Mouse (Mus musculus) olfactory bulb, adult 2 months (tissue): ENCODE measurements at regions not wholly inside any gene's neighbourhood (a gene's known extent, or its start where the extent isn't known, plus 50 kb on each side); places are given as distances from the start of the nearest gene placed in this dataset.

Experiments used
- H3K27ac ChIP-seq: fragments of 200-500 bp; 2 replicates; pipeline ENCODE4 v1.5.1; 2012; ENCODE audit warnings: low read depth, low read length; ENCODE audit not compliant: insufficient read depth
- H3K4me1 ChIP-seq: fragments of 200-500 bp; 2 replicates; pipeline ENCODE4 v1.6.1; 2012; ENCODE audit warnings: low read length; ENCODE audit not compliant: control insufficient read depth, insufficient read depth
- H3K4me3 ChIP-seq: fragments of 200-500 bp; 2 replicates; pipeline ENCODE4 v1.5.1; 2012; ENCODE audit warnings: mild to moderate bottlenecking, low read depth, low read length, moderate library complexity; ENCODE audit not compliant: insufficient read depth
- CTCF ChIP-seq: fragments of 200-500 bp; IDR thresholded peaks from 2 replicates; pipeline ENCODE4 v1.5.1; 2012; ENCODE audit warnings: low read depth, mild to moderate bottlenecking, low read length, moderate library complexity; ENCODE audit not compliant: insufficient read depth
- POLR2A ChIP-seq: fragments of 200-500 bp; IDR thresholded peaks from 2 replicates; pipeline ENCODE4 v1.6.1; 2012; ENCODE audit warnings: mild to moderate bottlenecking, low read depth, low read length, moderate library complexity; ENCODE audit not compliant: insufficient read depth
- WGBS: fragments of 180-500 bp; shearing (Covaris S2); methylation state at CpG from one replicate; pipeline ENCODE4 v1.1.7; 2018; 5-methylcytosine and 5-hydroxymethylcytosine counted together

- Histone ChIP-seq H3K4me1 (no peaks in the 10 kb centered on the region), H3K27ac (no peak overlapping the region), H3K4me3 (no peak overlapping the region)
- WGBS, result 74% methylated on average over 7 of the region's 7 CpGs
- no peak for TF ChIP-seq POLR2A
- no peak for TF ChIP-seq CTCF
Measured at GRCm38 (mm10) chr17:59429189-59429588, 416.0 kb upstream of the Nudt12 start.

- TF ChIP-seq POLR2A (no peak), CTCF (no peak)
- Histone ChIP-seq H3K4me1 (no peaks in the 10 kb centered on the region), H3K4me3 (no peak overlapping the region), H3K27ac (no peak overlapping the region)
- WGBS, result 88% methylated on average over 14 of the region's 14 CpGs
Measured at GRCm38 (mm10) chr17:59421489-59421888, 408.3 kb upstream of the Nudt12 start.

- WGBS, result 93% methylated on average over 2 of the region's 2 CpGs
- TF ChIP-seq POLR2A (no peak), CTCF (no peak)
- Histone ChIP-seq H3K4me1 (no peaks in the 10 kb centered on the region), H3K27ac (no peak overlapping the region), H3K4me3 (no peak overlapping the region)
Measured at GRCm38 (mm10) chr17:59409315-59409714, 396.1 kb upstream of the Nudt12 start.

- TF ChIP-seq POLR2A, result no peak
- TF ChIP-seq CTCF, result no peak
- 87% methylated on average over 1 of the region's 1 CpGs for WGBS
- H3K4me3 ChIP-seq, result no peak overlapping the region
- no peak overlapping the region for H3K27ac ChIP-seq
- H3K4me1 ChIP-seq, result no peaks in the 10 kb centered on the region
Measured at GRCm38 (mm10) chr17:59404525-59404924, 391.4 kb upstream of the Nudt12 start.

GRCm38 (mm10) chr17:59397404-59397803 is 384.2 kb upstream of the Nudt12 start:
- Histone ChIP-seq H3K4me1 (no peaks in the 10 kb centered on the region), H3K27ac (no peak overlapping the region), H3K4me3 (no peak overlapping the region)
- WGBS, result 92% methylated on average over 3 of the region's 3 CpGs
- no peak for TF ChIP-seq POLR2A
- no peak for TF ChIP-seq CTCF

GRCm38 (mm10) chr17:59383107-59383438 is 369.9 kb upstream of the Nudt12 start:
- Histone ChIP-seq H3K27ac (no peak overlapping the region), H3K4me3 (no peak overlapping the region), H3K4me1 (no peaks in the 10 kb centered on the region)
- 82% methylated on average over 5 of the region's 5 CpGs for WGBS
- TF ChIP-seq POLR2A, result no peak
- no peak for TF ChIP-seq CTCF

GRCm38 (mm10) chr17:59382225-59383106 is 369.3 kb upstream of the Nudt12 start:
- no peak for TF ChIP-seq CTCF
- no peak for TF ChIP-seq POLR2A
- Histone ChIP-seq H3K27ac (no peak overlapping the region), H3K4me3 (no peak overlapping the region), H3K4me1 (no peaks in the 10 kb centered on the region)
- 55% methylated on average over 7 of the region's 7 CpGs for WGBS

- no peaks in the 10 kb centered on the region for H3K4me1 ChIP-seq
- H3K27ac ChIP-seq, result no peak overlapping the region
- no peak overlapping the region for H3K4me3 ChIP-seq
- TF ChIP-seq POLR2A (no peak), CTCF (no peak)
- WGBS, result 71% methylated on average over 7 of the region's 7 CpGs
Measured at GRCm38 (mm10) chr17:59373505-59374106, 360.4 kb upstream of the Nudt12 start.
